Mouse (Mus musculus) neural tube, embryonic 15.5 days (tissue): ENCODE data around the gene Cd2bp2. TPM values are rescaled to one million over a fixed set of nuclear protein-coding genes. Genes with fewer than 3 reads are reported as not detected.
A peak's percentile ranks its signal among the peaks of the same experiment; 100 is the strongest.

Source experiments
- ATAC-seq: fragments of 200-750 bp; cut with Nextera tagmentation; 2 replicates; pipeline ENCODE4 v1.8.0; 2017; ENCODE audit warnings: mild to moderate bottlenecking, moderate TSS enrichment, moderate library complexity; ENCODE audit not compliant: low FRiP score
- H3K27ac ChIP-seq: fragments of 300-500 bp; sonication (generic); replicated peaks from 2 replicates; pipeline ENCODE4 v1.5.1; 2015; ENCODE audit warnings: mild to moderate bottlenecking, inconsistent platforms
- H3K27me3 ChIP-seq: fragments of 300-500 bp; sonication (generic); replicated peaks from 2 replicates; pipeline ENCODE4 v1.6.1; 2015; ENCODE audit warnings: inconsistent platforms
- H3K36me3 ChIP-seq: fragments of 300-500 bp; sonication (generic); 2 replicates; pipeline ENCODE4 v1.6.1; 2015; ENCODE audit warnings: inconsistent platforms
- H3K4me1 ChIP-seq: fragments of 300-500 bp; sonication (generic); 2 replicates; pipeline ENCODE4 v1.6.1; 2015; ENCODE audit warnings: inconsistent platforms
- H3K4me2 ChIP-seq: fragments of 300-500 bp; sonication (generic); 2 replicates; pipeline ENCODE4 v1.6.1; 2015; ENCODE audit warnings: inconsistent platforms, mild to moderate bottlenecking, moderate library complexity
- H3K4me3 ChIP-seq: fragments of 300-500 bp; sonication (generic); replicated peaks from 2 replicates; pipeline ENCODE4 v1.5.1; 2015; ENCODE audit warnings: mild to moderate bottlenecking, inconsistent platforms
- H3K9ac ChIP-seq: fragments of 300-500 bp; sonication (generic); replicated peaks from 2 replicates; pipeline ENCODE4 v1.6.1; 2015; ENCODE audit warnings: mild to moderate bottlenecking, inconsistent platforms
- H3K9me3 ChIP-seq: fragments of 300-500 bp; sonication (generic); replicated peaks from 2 replicates; pipeline ENCODE4 v1.6.1; 2016; ENCODE audit warnings: inconsistent platforms
- WGBS: fragments of 180-500 bp; shearing (Covaris S2); methylation state at CpG from one replicate; pipeline ENCODE4 v1.1.7; 2015; ENCODE audit warnings: mixed read lengths; 5-methylcytosine and 5-hydroxymethylcytosine counted together
- polyA plus RNA-seq: library from polyadenylated mRNA; unstranded; fragments of >200 nt; fragmentation: Nextera tagmentation; extraction: Ambion mirVana; gene quantifications from 2 replicates; pipeline ENCODE4 v1.2.1, GENCODE M21; 2015

Cd2bp2 gene
- polyA plus RNA-seq, 1 experiment from 2014 or later: 64.2 TPM

DNA sequence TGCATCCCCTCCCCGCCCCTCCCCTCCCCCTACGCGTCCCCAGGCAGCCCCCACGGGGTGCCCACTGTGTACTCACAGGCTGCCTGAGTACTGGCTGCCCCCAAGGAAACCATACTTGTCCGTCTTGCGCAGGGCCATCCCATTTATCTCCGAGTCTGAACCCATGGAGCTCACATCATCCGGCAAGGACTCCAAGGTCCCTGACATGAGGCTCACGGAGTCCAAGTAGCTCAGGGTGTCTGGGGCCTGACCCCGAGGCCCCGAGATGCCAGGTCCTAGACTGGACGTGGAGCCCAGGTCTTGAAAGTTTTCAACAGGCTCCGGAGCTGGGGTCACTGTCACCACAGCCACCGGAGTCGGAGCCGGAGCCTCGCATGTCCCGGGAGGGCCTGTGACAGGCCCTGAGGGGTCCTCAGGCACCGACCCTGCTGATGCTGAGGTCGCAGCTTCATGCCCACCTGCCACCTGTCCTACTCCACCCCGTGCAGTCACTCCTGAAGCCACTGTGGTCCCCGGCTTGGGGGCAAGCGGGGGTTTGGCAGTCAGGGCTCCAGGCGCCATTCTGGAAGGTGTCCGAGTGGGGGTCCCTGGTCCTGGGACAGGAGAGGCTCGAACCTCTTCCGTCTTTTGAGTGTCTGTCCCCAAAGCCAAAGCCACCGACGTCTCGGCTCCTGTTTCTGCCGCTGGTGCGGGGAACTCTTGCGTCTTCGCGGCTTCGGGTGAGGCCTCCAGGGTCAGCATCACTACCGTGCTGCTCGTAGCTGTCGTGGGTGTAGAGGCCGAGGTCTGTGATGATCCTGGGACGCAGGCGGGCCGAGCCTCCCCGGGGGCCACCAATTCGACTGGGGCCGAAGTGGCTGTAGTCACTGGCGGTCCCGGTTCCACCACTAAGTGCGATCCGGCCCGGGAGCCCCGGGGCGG, 11.8 kb upstream of the Cd2bp2 start:
- Histone ChIP-seq H3K4me1 (peaks cover 36% of the 10 kb centered on the region), H3K9ac (peak overlapping the region; percentile 88), H3K36me3 (peaks cover 19% of the 10 kb centered on the region), H3K4me2 (peak overlapping the region; percentile 90), H3K4me3 (peak overlapping the region; percentile 97), H3K27ac (peak overlapping the region; percentile 83), H3K9me3 (no peaks in the 10 kb centered on the region), H3K27me3 (no peaks in the 10 kb centered on the region)
- ATAC-seq: 0 out of 2 replicates have a peak, but pooled peaks have one; percentile 4
- under 1% methylated on average over 51 of the region's 53 CpGs for WGBS

DNA sequence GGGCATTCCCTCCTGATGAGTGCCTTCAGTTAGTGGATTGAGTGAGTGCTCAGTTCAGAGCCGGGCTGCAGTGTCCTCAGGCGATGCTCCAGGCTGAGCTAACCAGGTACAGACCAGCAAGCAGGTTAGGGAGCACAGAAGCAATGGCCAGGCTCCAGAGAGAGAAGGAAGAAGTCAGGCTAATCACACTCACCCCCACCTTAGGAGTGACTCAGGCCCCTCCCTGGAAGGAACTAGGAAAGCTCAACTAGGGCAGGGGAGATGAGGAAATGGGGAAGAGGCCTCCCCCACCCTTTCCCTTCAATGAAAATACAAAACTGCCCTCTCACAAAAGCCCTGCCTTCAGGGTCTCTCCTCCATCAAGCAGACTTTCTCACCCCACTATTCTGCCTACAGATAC, 10.8 kb upstream of the Cd2bp2 start:
- H3K27me3 ChIP-seq: no peaks in the 10 kb centered on the region
- H3K9me3 ChIP-seq: no peaks in the 10 kb centered on the region
- H3K4me3 ChIP-seq: peak overlapping the region; percentile 97
- H3K4me1 ChIP-seq: peaks cover 36% of the 10 kb centered on the region
- no peak for ATAC-seq
- H3K27ac ChIP-seq: no peak overlapping the region
- 63% methylated on average over 2 of the region's 2 CpGs for WGBS
- peaks cover 27% of the 10 kb centered on the region for H3K36me3 ChIP-seq
- H3K4me2 ChIP-seq: peak overlapping the region; percentile 90
- H3K9ac ChIP-seq: peak overlapping the region; percentile 88

DNA sequence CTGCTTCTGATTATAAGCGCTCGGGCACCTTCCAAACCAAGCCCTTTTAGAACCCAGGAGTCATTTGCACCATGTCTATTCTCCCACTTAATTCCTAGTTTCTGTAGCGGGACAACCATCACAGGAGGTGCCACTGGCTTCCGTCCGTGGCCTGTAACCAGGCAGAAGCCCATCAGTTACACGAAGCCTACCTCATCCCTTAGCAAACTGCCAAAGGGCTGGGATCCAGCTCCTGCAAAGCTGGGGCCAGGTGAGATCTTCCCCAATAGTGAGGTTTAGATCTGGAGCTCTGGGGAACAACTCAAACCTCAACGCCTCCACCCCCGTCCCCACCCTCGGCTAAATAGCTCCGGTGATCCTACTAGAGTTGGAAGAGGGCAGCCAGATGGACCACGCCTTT, 634 bp upstream of the Cd2bp2 start:
- WGBS: 61% methylated on average over 11 of the region's 11 CpGs
- H3K36me3 ChIP-seq: peaks cover 76% of the 10 kb centered on the region
- ATAC-seq: no peak
- peak overlapping the region; percentile 87 for H3K4me3 ChIP-seq
- H3K9me3 ChIP-seq: no peaks in the 10 kb centered on the region
- H3K27ac ChIP-seq: peak overlapping the region; percentile 90
- peak overlapping the region; percentile 84 for H3K4me2 ChIP-seq
- H3K9ac ChIP-seq: peak overlapping the region; percentile 73
- H3K4me1 ChIP-seq: peaks cover 34% of the 10 kb centered on the region
- no peaks in the 10 kb centered on the region for H3K27me3 ChIP-seq

DNA sequence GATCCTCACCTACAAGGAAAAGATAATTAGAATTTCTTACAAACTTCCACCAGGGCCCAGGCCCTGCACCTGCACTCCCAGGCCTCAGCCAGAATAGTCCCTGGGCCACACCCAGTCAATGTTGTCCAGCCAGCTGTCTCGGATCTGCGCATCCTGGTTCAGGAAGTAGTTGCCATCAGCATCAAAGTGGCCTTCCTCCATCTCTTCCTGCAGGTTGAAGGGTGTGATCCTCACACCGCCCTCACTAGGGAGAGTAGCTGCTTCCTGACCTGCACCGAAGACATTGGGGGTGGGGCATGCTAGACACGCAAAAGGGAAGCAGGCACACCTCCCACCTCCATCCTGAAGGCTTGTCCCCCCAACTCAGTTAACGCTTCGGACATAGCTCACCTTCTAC, 1.2 kb downstream of the Cd2bp2 start:
- ATAC-seq: no peak
- peaks cover 63% of the 10 kb centered on the region for H3K36me3 ChIP-seq
- H3K27me3 ChIP-seq: no peaks in the 10 kb centered on the region
- peak overlapping the region; percentile 92; the same call in 1 of the 2 replicates for H3K27ac ChIP-seq
- H3K4me2 ChIP-seq: peak overlapping the region; percentile 91
- peak overlapping the region; percentile 78 for H3K9ac ChIP-seq
- peak overlapping the region; percentile 87 for H3K4me3 ChIP-seq
- 83% methylated on average over 7 of the region's 7 CpGs for WGBS
- no peaks in the 10 kb centered on the region for H3K9me3 ChIP-seq
- peaks cover 34% of the 10 kb centered on the region for H3K4me1 ChIP-seq

DNA sequence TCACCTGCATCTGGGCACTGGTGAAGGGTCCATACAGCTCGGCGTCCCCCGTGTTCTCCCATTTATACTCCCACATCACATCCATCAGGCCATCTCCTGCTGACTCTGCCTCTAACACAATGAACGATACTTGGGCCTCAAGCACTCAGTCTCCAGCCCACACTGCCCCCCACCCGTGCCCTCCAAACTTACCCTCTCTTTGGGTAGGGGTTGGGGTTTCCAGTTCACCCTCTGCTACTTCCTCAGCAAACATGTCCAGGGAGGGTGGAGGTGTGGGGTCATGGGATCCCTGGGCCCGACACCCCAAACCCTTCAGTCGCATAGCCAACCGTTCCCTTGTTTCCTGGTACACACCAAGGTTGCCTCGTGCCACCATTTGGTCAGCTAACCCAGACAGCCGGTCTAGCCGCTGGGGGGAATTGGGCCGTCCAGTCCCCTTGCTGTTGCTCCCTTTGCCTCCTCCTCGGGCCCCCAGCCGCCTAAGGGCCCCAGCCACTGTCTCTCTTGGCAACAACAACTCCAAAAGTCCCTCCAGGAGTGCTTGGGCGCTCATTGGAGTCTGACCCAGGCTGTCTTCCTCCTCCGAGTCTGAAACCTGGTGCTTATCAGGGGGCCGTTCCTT, 1.7 kb downstream of the Cd2bp2 start:
- Histone ChIP-seq H3K27ac (no peak overlapping the region), H3K27me3 (no peaks in the 10 kb centered on the region), H3K36me3 (peaks cover 57% of the 10 kb centered on the region), H3K4me3 (peak overlapping the region; percentile 87; the same call in 1 of the 2 replicates), H3K9ac (peak overlapping the region; percentile 78; the same call in 1 of the 2 replicates), H3K9me3 (no peaks in the 10 kb centered on the region), H3K4me1 (peaks cover 34% of the 10 kb centered on the region), H3K4me2 (peak overlapping the region; percentile 91)
- 95% methylated on average over 17 of the region's 17 CpGs for whole genome bisulfite sequencing
- no peak for ATAC-seq

DNA sequence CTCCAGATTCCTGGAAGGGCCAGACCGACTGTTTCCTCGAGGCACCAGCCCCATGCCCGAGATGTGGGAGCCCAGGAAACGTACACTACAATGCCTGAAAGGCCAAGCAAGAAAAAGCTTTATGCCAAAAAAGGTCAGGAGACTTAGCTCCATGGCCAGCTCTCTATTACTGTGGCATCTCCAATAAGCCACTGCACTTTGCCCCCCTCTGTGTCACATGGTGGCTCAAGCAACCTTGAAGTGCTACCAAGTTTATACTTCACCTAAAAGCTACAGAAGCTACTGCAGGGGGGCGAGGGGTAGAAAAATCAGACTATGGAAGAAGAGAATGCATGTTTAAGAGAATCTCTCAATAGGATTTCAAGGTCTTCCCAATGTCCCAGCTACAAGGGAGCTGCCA, 2.9 kb downstream of the Cd2bp2 start:
- Histone ChIP-seq H3K4me1 (peaks cover 34% of the 10 kb centered on the region), H3K27ac (no peak overlapping the region), H3K4me3 (no peak overlapping the region), H3K4me2 (no peak overlapping the region), H3K27me3 (no peaks in the 10 kb centered on the region), H3K9ac (no peak overlapping the region), H3K36me3 (peaks cover 46% of the 10 kb centered on the region), H3K9me3 (no peaks in the 10 kb centered on the region)
- 96% methylated on average over 5 of the region's 5 CpGs for WGBS
- no peak for ATAC-seq

DNA sequence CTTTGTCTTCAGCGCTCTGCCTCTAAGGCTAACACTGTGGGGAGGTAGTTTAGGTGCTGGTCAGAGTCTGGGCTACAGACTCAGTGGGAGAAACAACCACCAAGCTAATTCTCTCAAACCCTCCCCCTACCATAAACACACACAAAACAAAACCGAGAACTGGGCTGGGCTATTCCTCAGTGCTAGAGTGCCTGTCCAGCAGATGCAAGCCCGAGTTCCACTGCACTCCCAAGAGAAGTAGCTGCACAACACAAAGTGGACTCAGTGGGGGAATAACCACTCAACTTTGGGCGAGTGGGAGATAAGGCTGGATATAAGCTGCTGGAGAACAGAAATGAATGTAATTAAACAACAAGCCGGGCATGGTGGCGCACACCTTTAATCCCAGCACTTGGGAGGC, 5.2 kb downstream of the Cd2bp2 start:
- H3K36me3 ChIP-seq: peaks cover 34% of the 10 kb centered on the region
- 66% methylated on average over 6 of the region's 6 CpGs for WGBS
- no peak overlapping the region for H3K9ac ChIP-seq
- H3K27ac ChIP-seq: no peak overlapping the region
- H3K4me2 ChIP-seq: no peak overlapping the region
- ATAC-seq: no peak
- H3K4me1 ChIP-seq: peaks cover 22% of the 10 kb centered on the region
- no peaks in the 10 kb centered on the region for H3K9me3 ChIP-seq
- H3K4me3 ChIP-seq: no peak overlapping the region
- H3K27me3 ChIP-seq: no peaks in the 10 kb centered on the region

DNA sequence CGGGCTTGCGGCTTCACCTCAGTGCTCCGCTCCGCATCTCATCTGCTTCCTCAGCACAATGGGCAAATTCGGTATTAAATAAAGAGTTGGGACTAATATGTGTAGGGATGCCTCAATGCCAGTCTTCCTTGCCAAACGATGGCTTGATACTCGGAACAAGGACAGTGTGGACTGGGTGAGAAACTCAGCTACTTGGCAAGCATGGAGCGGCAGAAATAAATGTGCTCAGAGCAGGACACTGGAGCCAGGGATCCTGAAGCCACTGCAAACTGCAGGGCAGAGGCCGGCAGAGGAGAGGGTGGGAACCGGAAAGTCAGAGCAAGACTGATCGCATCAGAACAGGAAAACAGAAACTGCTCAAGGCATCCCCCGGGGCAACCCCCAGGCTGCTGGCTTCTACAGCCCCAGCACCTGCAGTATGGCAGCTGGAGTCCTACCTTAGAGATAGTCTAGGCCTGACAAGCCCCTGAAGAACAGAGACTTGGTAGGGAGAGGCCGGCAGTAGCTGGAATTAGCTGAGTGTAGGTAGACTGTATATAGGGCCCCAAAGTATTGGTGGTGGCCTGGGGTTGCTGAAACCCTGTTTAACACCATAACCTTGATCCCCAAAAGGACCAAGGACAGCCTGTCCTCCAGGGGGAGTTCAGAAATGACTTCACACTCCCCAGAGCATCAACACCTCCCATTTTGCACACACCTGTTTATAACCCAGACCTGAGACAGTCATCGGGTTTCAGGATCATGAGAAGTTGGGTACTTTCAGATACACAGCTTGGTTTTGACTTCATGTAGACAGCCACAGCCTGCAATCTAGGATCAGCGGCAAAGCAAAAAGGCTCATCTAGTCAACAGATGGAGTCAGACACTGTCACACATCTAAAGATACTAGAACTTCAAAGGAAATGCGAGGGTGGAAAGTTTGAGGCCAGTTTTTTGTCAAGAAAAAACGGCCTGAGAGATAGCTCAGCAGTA, 7.3 kb downstream of the Cd2bp2 start:
- Histone ChIP-seq H3K4me3 (no peak overlapping the region), H3K27ac (no peak overlapping the region), H3K36me3 (peaks cover 25% of the 10 kb centered on the region), H3K4me2 (no peak overlapping the region), H3K4me1 (peaks cover 4% of the 10 kb centered on the region; the same call in 1 of the 2 replicates), H3K9ac (no peak overlapping the region), H3K27me3 (no peaks in the 10 kb centered on the region), H3K9me3 (no peaks in the 10 kb centered on the region)
- no peak for ATAC-seq
- WGBS: 87% methylated on average over 17 of the region's 17 CpGs

DNA sequence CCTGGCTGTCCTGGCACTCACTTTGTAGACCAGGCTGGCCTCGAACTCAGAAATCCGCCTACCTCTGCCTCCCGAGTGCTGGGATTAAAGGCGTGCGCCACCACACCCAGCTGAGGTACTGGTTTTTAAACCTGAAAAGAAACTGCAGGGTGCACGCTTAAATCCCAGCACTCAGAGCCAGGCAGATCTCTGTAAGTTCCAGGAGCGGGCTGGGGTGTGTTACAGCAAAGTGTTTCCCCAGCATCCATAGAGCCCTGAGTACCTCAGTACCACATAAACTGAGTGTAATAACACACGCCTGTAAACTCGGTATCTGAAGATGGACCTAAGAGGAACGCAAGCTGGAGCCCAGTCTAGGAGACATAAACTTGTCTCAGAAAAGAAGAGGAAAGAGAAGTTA, 8.5 kb downstream of the Cd2bp2 start:
- no peak overlapping the region for H3K4me2 ChIP-seq
- 80% methylated on average over 10 of the region's 10 CpGs for WGBS
- H3K9me3 ChIP-seq: no peaks in the 10 kb centered on the region
- ATAC-seq: no peak
- no peaks in the 10 kb centered on the region for H3K4me1 ChIP-seq
- H3K9ac ChIP-seq: no peak overlapping the region
- no peak overlapping the region for H3K27ac ChIP-seq
- no peaks in the 10 kb centered on the region for H3K27me3 ChIP-seq
- H3K4me3 ChIP-seq: no peak overlapping the region
- H3K36me3 ChIP-seq: peaks cover 13% of the 10 kb centered on the region

DNA sequence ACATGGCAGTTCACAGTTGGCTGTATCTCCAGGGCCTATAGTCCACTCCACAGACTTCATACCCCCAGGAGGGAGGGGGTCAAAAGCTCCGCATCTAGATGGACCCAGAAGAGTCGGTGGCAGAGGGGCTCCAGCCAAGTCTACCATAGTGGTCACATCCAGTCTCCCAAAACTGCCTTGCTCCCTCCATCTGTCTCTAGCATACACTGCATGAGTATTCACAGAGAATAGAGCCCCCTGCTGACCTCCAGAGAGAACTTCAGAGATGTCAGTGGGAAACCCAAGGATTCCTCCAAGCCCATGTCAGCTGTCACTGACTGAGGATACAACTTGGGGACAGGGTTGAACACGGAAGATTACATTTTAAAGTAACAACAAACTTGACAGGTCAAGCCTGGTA, 10.2 kb downstream of the Cd2bp2 start:
- no peaks in the 10 kb centered on the region for H3K9me3 ChIP-seq
- H3K4me3 ChIP-seq: no peak overlapping the region
- H3K36me3 ChIP-seq: no peaks in the 10 kb centered on the region
- no peak overlapping the region for H3K4me2 ChIP-seq
- ATAC-seq: no peak
- H3K27me3 ChIP-seq: no peaks in the 10 kb centered on the region
- H3K4me1 ChIP-seq: no peaks in the 10 kb centered on the region
- WGBS: 77% methylated on average over 3 of the region's 3 CpGs
- no peak overlapping the region for H3K9ac ChIP-seq
- no peak overlapping the region for H3K27ac ChIP-seq

DNA sequence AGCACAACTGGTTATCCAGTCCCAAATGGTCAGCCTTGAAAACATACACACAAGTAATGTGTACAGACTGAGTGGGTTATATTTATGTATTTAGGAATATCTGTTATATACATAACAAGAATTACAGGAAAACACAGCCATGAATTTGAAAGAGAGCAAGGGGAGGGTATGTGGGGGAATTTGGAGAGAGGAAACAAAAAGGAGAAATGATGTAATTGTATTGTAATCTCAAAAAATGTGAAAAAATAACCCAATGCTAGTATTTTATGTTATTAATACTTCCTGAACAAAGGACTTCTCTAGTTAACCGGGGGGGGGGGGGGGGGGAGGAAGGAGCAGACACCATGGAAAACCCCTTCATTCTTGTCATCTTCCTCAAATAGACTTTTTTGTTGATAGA, 11.1 kb downstream of the Cd2bp2 start:
- Histone ChIP-seq H3K27me3 (no peaks in the 10 kb centered on the region), H3K9ac (no peak overlapping the region), H3K4me2 (no peak overlapping the region), H3K9me3 (no peaks in the 10 kb centered on the region), H3K4me3 (no peak overlapping the region), H3K4me1 (no peaks in the 10 kb centered on the region), H3K27ac (no peak overlapping the region), H3K36me3 (no peaks in the 10 kb centered on the region)
- WGBS: 100% methylated on average over 1 of the region's 1 CpGs
- no peak for ATAC-seq
